Mouse (Mus musculus): ENCODE data around the gene Tspan12. TPM values are rescaled to one million over a fixed set of nuclear protein-coding genes. Genes with fewer than 3 reads are reported as not detected.

Gene Tspan12
- polyA plus RNA-seq, 1 experiment from 2014 or later = 19.5 TPM

DNA sequence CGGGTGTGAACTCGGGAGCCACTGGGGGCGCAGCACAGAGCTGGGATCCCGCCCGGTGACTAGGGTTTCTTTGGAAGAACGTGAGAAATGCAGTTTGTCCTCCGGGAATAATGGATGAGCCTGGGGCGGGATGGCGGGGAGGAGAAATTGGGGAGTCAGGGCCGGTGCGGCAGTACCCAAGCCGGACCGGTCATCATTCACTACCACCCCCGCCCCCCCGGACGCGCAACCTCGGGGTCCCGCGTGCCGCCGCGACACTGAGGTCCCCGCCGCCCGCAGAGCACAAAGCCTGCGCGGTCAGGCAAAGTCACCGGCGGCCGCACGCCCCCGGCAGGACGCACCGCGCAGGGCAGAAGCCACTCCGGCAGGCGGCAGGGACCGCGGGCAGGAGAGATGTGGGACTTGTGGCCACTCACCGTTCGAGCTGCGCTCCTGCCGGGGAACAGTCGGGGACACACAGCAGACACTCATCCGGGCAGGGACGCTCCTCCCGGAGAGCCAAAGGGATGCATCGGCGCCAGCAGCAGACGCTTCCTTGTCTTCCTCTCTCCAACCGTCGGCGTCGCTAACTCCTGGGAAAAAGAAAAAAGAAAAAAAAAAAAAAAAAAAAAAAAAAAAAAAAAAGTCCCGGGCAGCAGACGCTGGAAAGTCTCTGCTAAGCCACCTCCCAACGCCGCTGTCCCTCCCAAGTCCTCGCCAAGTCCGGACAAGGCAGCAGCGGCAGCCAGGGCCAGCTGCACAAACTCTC, 545 bp downstream of the Tspan12 start:
- H3K4me3 ChIP-seq (replicated peaks) = peak overlapping the region; percentile 65
- peak overlapping the region; percentile 59 for H3K27ac ChIP-seq (replicated peaks)
- peaks cover 14% of the 10 kb centered on the region for H3K4me1 ChIP-seq (replicated peaks)
- under 1% methylated on average over 61 of the region's 62 CpGs for WGBS (ENCODE audit: insufficient replicate concordance)
- peak overlapping the region; percentile 79 for H3K4me2 ChIP-seq
- no peaks in the 10 kb centered on the region for H3K9me3 ChIP-seq (replicated peaks)
- ATAC-seq (ENCODE audit: insufficient read depth) = peak; percentile 61
- H3K36me3 ChIP-seq (replicated peaks) = no peaks in the 10 kb centered on the region
- peaks cover 33% of the 10 kb centered on the region for H3K27me3 ChIP-seq
- H3K9ac ChIP-seq = peak overlapping the region; percentile 49

DNA sequence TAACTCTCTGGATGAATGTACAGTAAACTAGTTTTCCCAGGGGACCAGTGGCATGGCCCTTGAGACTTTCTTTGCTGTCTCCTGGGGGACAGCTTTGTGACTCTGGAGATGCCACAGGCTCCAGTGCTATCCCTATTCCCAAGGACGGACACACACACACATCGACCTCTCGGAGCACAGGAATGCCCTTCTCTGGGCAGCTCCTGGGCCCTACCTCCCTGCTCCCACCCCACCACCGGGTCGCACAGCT, 1.0 kb downstream of the Tspan12 start:
- Histone ChIP-seq H3K27me3 (peaks cover 33% of the 10 kb centered on the region), H3K4me3 (replicated peaks) (peak overlapping the region; percentile 65), H3K9me3 (replicated peaks) (no peaks in the 10 kb centered on the region), H3K9ac (peak overlapping the region; percentile 49), H3K27ac (replicated peaks) (peak overlapping the region; percentile 59; the same call in 1 of the 2 replicates), H3K4me1 (replicated peaks) (peaks cover 14% of the 10 kb centered on the region), H3K4me2 (peak overlapping the region; percentile 79), H3K36me3 (replicated peaks) (no peaks in the 10 kb centered on the region)
- 0% methylated on average over 5 of the region's 5 CpGs for WGBS (ENCODE audit: insufficient replicate concordance)
- ATAC-seq (ENCODE audit: insufficient read depth) = peak; percentile 62

DNA sequence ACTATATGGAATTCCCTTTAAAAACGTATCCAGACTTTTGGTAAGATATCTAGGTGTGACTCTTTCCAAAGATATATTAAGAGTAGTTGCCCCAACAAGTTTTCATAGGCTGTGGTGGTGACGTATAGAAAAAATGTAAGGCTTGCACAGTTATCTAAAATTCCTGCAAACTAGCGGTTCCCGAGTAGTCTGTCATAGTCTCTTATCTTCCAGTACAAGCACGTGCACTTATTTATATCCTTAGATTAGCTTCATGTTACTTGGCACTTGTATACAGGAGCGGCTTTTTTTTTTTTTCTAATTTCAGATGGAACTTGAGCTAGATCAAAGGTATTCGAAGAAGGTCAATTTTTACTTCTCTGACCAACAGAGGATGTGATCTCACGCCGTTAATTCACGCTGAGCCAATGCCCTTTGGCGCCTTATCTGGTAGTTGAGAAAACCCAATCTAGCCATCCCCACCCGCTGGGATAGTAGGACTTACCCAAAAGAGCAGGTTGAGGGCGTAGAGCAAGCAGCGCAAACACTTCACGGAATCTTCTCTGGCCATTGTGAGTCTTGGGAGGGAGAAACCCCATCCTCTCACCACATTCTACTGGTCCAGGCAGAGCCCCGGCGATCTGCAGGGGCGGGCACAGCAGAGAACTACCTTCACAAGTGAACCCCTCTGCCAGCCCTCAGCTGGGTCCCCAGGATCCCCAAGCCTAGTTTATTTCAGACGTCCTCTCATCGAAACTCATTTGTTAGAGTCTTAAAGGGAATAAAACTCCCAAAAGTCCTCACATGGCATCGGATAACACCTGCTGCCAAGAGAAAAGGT, 1.6 kb downstream of the Tspan12 start:
- WGBS (ENCODE audit: insufficient replicate concordance) = 9% methylated on average over 21 of the region's 21 CpGs
- no peaks in the 10 kb centered on the region for H3K36me3 ChIP-seq (replicated peaks)
- peak overlapping the region; percentile 79 for H3K4me2 ChIP-seq
- peaks cover 14% of the 10 kb centered on the region for H3K4me1 ChIP-seq (replicated peaks)
- H3K9ac ChIP-seq = peak overlapping the region; percentile 49
- H3K27ac ChIP-seq (replicated peaks) = peak overlapping the region; percentile 59; the same call in 1 of the 2 replicates
- H3K4me3 ChIP-seq (replicated peaks) = peak overlapping the region; percentile 65
- H3K27me3 ChIP-seq = peaks cover 30% of the 10 kb centered on the region
- H3K9me3 ChIP-seq (replicated peaks) = no peaks in the 10 kb centered on the region
- ATAC-seq (ENCODE audit: insufficient read depth) = 0 out of 2 replicates have a peak, but pooled peaks have one; percentile 45

DNA sequence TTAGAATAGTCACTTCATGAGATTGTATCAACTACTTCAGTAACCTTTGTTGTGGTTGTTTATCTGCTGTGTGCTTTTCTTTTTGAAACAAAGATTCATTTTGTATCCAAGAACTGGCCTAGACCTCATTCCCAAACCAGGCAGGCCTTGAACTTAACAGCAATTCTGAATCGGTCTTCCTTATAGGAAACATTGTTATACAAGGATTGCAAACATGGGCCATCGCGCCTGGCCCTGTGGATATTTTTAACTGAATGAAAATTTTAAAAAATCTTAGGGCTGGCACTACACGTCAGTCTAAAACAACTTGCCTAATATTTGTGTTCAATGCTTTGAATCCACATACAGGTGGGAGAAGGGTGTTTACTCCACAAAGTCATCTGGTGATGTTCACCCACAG, 3.5 kb downstream of the Tspan12 start:
- Histone ChIP-seq H3K4me2 (no peak overlapping the region), H3K27me3 (peaks cover 29% of the 10 kb centered on the region), H3K4me1 (replicated peaks) (peaks cover 14% of the 10 kb centered on the region), H3K9ac (no peak overlapping the region), H3K27ac (replicated peaks) (no peak overlapping the region), H3K4me3 (replicated peaks) (no peak overlapping the region), H3K9me3 (replicated peaks) (no peaks in the 10 kb centered on the region), H3K36me3 (replicated peaks) (no peaks in the 10 kb centered on the region)
- no peak for ATAC-seq (ENCODE audit: insufficient read depth)
- WGBS (ENCODE audit: insufficient replicate concordance) = 75% methylated on average over 4 of the region's 4 CpGs

GRCm38 (mm10) chr6:21839976-21840775, 12.1 kb downstream of the Tspan12 start:
- H3K36me3 ChIP-seq (replicated peaks) = no peaks in the 10 kb centered on the region
- 34% methylated on average over 9 of the region's 9 CpGs for WGBS (ENCODE audit: insufficient replicate concordance)
- H3K9ac ChIP-seq = no peak overlapping the region
- no peak overlapping the region for H3K27ac ChIP-seq (replicated peaks)
- peaks cover 3% of the 10 kb centered on the region; the same call in 1 of the 2 replicates for H3K4me1 ChIP-seq (replicated peaks)
- H3K27me3 ChIP-seq = no peaks in the 10 kb centered on the region
- H3K4me2 ChIP-seq = no peak overlapping the region
- no peak overlapping the region for H3K4me3 ChIP-seq (replicated peaks)
- no peaks in the 10 kb centered on the region for H3K9me3 ChIP-seq (replicated peaks)
- no peak for ATAC-seq (ENCODE audit: insufficient read depth)

DNA sequence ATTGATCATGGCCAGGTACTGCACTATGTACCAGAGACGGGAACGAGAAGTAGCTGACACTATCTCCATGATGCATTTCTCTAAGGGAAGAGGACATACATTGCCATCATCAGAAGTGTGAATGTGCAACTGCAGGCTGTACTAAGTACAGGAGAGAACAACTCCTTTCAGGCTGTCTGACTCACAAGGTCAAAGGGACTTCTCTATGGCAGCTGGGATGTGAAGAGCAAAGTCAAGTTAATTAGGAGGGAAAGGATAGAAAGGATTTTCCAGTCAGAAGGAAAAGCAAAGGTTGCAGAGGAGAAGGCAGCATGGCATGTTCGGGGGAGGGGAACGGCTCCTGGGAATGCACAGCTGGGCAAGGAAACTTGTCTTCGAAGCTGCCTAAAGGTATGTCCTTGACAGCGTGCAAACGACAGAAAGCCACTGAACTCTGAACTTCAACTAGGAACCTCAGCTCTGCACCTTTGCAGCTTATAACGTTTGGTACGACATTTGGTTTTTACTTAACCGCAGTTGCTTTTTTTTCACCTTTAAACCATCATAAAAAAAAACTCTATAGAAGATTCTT, 13.0 kb downstream of the Tspan12 start:
- Histone ChIP-seq H3K4me1 (replicated peaks) (peaks cover 3% of the 10 kb centered on the region; the same call in 1 of the 2 replicates), H3K27ac (replicated peaks) (no peak overlapping the region), H3K9me3 (replicated peaks) (no peaks in the 10 kb centered on the region), H3K4me2 (no peak overlapping the region), H3K27me3 (no peaks in the 10 kb centered on the region), H3K4me3 (replicated peaks) (no peak overlapping the region), H3K36me3 (replicated peaks) (no peaks in the 10 kb centered on the region), H3K9ac (no peak overlapping the region)
- 68% methylated on average over 10 of the region's 10 CpGs for WGBS (ENCODE audit: insufficient replicate concordance)
- ATAC-seq (ENCODE audit: insufficient read depth) = no peak

GRCm38 (mm10) chr6:21833531-21833930, 18.8 kb downstream of the Tspan12 start:
- Histone ChIP-seq H3K27me3 (no peaks in the 10 kb centered on the region), H3K4me3 (replicated peaks) (no peak overlapping the region), H3K4me1 (replicated peaks) (no peaks in the 10 kb centered on the region), H3K4me2 (no peak overlapping the region), H3K9ac (no peak overlapping the region), H3K36me3 (replicated peaks) (no peaks in the 10 kb centered on the region), H3K27ac (replicated peaks) (no peak overlapping the region), H3K9me3 (replicated peaks) (no peaks in the 10 kb centered on the region)
- 61% methylated on average over 4 of the region's 4 CpGs for WGBS (ENCODE audit: insufficient replicate concordance)
- no peak for ATAC-seq (ENCODE audit: insufficient read depth)

DNA sequence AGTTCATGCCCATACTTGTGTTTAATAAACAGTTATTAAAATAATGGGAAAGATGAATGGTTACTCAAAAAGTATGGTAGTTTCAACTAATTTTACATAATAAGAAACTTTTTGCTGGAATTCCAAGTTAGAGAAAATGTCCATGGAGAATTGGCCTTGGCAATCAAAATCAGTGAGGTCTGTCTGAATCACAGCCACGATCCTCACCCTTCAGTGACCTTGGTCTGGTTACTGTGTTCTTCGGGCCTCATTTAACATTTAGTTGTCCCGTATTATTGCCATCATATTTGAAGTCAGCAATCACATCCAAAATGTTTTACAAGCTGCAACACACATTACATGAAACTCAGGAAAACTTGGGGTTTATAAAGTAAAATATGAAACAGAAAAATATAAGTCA, 20.4 kb downstream of the Tspan12 start:
- Histone ChIP-seq H3K27ac (replicated peaks) (no peak overlapping the region), H3K27me3 (no peaks in the 10 kb centered on the region), H3K4me2 (no peak overlapping the region), H3K9me3 (replicated peaks) (no peaks in the 10 kb centered on the region), H3K36me3 (replicated peaks) (no peaks in the 10 kb centered on the region), H3K4me3 (replicated peaks) (no peak overlapping the region), H3K4me1 (replicated peaks) (no peaks in the 10 kb centered on the region), H3K9ac (no peak overlapping the region)
- 61% methylated on average over 3 of the region's 3 CpGs for WGBS (ENCODE audit: insufficient replicate concordance)
- no peak for ATAC-seq (ENCODE audit: insufficient read depth)

DNA sequence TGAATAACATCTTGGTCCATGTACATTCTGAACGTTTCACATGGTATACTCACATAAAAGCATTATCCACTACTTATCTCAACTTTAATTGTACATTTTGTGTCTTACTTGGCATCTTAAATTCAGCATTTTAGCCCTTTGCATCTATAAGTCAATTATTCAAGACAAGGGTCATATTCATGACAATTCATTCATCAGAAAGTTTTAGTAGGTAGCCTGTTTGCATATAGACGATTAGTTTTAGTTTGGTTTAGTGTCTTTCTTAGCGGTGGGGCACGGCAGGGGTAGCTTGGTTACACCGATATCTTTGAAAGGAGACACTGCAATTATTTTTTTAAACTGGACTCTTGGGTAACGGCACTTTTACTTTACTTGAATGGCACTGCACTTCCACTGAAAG, 21.4 kb downstream of the Tspan12 start:
- H3K4me1 ChIP-seq (replicated peaks) = no peaks in the 10 kb centered on the region
- no peak for ATAC-seq (ENCODE audit: insufficient read depth)
- H3K27me3 ChIP-seq = no peaks in the 10 kb centered on the region
- no peak overlapping the region for H3K4me2 ChIP-seq
- no peak overlapping the region for H3K4me3 ChIP-seq (replicated peaks)
- no peaks in the 10 kb centered on the region for H3K9me3 ChIP-seq (replicated peaks)
- no peak overlapping the region for H3K9ac ChIP-seq
- no peak overlapping the region for H3K27ac ChIP-seq (replicated peaks)
- 66% methylated on average over 6 of the region's 6 CpGs for WGBS (ENCODE audit: insufficient replicate concordance)
- no peaks in the 10 kb centered on the region for H3K36me3 ChIP-seq (replicated peaks)

GRCm38 (mm10) chr6:21829930-21830329, 22.4 kb downstream of the Tspan12 start:
- Histone ChIP-seq H3K36me3 (replicated peaks) (no peaks in the 10 kb centered on the region), H3K4me3 (replicated peaks) (no peak overlapping the region), H3K9ac (no peak overlapping the region), H3K4me2 (no peak overlapping the region), H3K27ac (replicated peaks) (no peak overlapping the region), H3K27me3 (no peaks in the 10 kb centered on the region), H3K9me3 (replicated peaks) (no peaks in the 10 kb centered on the region), H3K4me1 (replicated peaks) (no peaks in the 10 kb centered on the region)
- 67% methylated on average over 7 of the region's 7 CpGs for WGBS (ENCODE audit: insufficient replicate concordance)
- no peak for ATAC-seq (ENCODE audit: insufficient read depth)

DNA sequence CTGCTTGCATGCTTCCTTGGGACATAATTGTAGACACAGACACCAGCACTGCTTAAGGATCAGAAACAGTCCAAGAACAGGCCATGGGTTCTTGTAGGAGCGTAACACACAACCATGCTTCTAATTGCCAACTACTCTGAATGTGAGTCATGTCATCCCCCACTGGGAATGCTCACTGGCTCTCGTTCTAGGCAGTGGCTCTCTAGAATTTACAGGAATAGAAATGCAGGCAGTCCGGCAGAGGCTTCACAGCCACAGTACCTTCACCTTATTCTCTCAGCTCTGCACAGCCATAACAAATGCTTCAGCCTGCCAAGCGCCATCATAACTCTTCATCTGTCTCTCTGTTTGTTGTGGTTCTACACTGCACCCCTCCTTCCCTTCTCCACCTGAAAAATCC, 23.9 kb downstream of the Tspan12 start:
- no peaks in the 10 kb centered on the region for H3K36me3 ChIP-seq (replicated peaks)
- peak overlapping the region; percentile 61 for H3K27ac ChIP-seq (replicated peaks)
- WGBS (ENCODE audit: insufficient replicate concordance) = 67% methylated on average over 4 of the region's 4 CpGs
- 0 out of 2 replicates have a peak overlapping the region, but pooled peaks have one; percentile 8 for H3K4me2 ChIP-seq
- H3K9ac ChIP-seq = no peak overlapping the region
- no peaks in the 10 kb centered on the region for H3K27me3 ChIP-seq
- H3K4me3 ChIP-seq (replicated peaks) = no peak overlapping the region
- H3K4me1 ChIP-seq (replicated peaks) = no peaks in the 10 kb centered on the region
- no peaks in the 10 kb centered on the region for H3K9me3 ChIP-seq (replicated peaks)
- no peak for ATAC-seq (ENCODE audit: insufficient read depth)
